Mouse (Mus musculus): Measurements from ENCODE around the gene Zscan10.
"Not testable (repeated sequence)": the region's sequence is repeated elsewhere in the genome, so short reads cannot be mapped to it uniquely, and the experiment has no call there.

Zscan10 gene

GRCm38 (mm10) chr17:23587253-23587652, 13.4 kb upstream of the Zscan10 start:
- DNase-seq (ENCODE audit: low read depth, low spot score): no peak

DNA sequence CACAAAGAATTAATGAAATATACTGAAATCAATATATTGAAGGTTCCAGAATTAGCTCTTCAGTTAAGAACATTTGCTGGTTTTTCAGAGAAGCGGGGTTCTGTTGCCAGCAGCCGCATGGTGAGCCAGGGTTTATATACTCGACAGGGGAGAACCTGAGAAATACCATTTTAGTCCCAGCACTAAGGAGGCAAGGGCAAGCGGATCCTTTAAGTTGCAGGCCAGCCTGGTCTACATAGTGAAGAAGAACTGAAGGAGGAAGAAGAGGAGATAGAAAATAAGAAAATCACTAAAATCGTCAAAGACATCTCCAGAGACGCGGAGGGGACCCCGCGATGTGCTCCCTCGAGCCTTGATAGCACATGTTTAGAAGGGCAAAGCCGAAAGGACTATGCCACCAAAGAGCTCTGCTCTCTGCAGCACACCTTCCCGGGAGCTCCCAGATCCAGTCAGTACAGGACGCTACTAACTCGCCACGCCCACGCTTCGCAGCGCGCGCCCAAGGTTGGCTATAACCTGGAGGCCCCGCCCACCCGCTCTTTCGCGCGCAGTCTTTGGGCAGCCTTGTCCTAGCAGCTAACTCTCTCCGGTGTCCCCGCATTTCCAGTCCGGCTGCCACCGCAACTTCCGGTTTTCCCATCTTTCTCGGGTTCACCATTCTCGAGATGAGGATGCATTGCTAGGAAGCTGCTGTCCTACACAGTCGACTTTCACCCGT, 8.3 kb upstream of the Zscan10 start:
- DNase-seq (ENCODE audit: low read depth, low spot score): peak; percentile 95

DNA sequence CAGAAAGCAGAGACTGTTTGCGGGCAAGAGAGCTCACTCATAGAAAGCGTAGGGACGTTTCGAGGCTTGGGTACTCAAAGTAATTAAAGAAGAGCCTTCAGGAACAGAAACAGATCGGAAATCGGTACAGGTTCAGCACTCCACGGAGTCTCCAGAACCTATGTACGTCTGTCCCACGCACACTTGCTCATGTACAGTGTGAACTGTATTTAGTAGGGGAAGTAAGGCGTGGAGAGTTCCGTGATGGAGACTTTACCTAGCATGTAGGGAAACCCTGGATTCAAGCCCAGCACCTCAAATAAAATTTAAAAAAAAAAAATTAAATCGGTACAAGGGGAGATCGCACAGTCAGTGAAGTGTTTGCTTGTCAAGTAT, 7.7 kb upstream of the Zscan10 start:
- no peak for DNase-seq (ENCODE audit: low read depth, low spot score)

- DNase-seq (ENCODE audit: low read depth, low spot score): not testable (repeated sequence)
Observed at GRCm38 (mm10) chr17:23595139-23595538, 5.5 kb upstream of the Zscan10 start.

DNA sequence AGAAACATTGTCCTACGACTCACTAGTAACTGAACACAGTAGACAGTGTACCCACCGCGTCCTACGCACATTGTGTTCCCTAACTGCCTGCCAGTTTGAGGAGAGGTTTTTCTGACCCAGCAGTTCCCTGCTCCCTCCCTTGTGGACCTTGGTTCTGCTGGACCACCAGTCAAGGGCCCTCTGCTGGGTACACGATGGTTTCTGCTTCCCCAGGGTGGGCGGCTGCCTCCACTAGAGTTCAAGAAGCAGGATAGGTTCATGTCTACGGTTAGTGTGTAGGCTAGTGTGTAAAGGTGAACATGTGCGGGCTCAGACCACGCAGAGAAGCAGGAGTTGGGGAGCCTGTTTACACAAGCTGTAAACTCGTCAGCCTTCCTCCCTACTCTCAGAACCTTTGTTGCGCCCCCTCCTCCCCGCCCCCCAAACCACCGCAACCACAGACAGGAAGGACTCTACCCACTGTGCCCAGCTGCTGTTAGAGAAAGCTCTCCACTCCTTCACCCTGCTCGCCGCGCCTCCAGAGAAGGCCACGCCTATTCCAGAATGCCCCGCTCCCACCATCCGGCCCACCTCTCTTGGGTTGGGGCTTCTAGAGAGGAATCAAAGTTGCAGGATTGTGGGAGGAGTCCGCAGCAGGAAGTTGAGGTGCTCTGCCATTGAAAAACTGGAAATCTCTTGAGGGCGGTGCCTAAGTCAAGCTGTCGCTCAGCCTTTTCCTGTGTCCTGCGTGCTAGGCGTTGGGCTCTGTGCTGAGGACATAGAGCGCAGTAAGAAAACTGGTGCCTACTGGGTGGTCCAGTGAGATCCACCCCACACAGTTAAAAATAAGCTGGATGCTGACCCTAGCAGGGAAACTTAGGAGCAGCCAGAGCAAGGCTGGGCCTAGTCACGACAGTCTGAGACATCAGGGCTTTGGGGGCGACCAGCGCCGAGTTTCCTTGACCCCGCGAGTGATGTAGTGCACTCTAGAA, 1.8 kb upstream of the Zscan10 start, which contains the start of gene Zfp13:
TSS of gene Zfp13 (minus strand) at position 906 of the 971 bp plus-strand sequence.
- no peak for DNase-seq (ENCODE audit: low read depth, low spot score)

DNA sequence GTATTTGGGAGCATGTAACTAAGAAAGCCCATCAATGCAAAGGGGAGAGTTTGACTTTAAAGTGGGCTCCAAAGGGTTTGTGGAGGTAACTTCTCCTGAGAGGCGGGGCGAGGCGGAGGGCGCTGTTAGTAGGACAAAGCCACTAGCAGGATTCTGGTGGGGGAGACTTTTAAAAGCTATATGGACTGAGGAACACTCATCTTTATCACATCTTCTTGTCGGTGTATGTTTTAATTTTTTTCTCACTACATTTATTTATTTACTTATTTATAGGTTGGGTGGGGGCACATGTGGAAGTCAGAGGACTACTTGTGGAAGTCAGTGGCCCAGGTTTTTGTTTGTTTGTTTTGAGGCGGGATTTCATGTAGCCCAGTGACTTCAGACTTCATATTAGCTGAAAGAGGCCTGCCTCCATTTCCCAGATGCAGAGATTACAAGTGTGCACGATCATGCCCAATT, 1.0 kb upstream of the Zscan10 start:
- DNase-seq (ENCODE audit: low read depth, low spot score): no peak

GRCm38 (mm10) chr17:23601836-23602585, 1.4 kb downstream of the Zscan10 start:
- DNase-seq (ENCODE audit: low read depth, low spot score): no peak

- no peak for DNase-seq (ENCODE audit: low read depth, low spot score)
Observed at GRCm38 (mm10) chr17:23603077-23603476, 2.4 kb downstream of the Zscan10 start.

- DNase-seq (ENCODE audit: low read depth, low spot score): no peak
Observed at GRCm38 (mm10) chr17:23603542-23603941, 2.9 kb downstream of the Zscan10 start.

GRCm38 (mm10) chr17:23604394-23604793, 3.7 kb downstream of the Zscan10 start:
- DNase-seq (ENCODE audit: low read depth, low spot score): no peak

DNA sequence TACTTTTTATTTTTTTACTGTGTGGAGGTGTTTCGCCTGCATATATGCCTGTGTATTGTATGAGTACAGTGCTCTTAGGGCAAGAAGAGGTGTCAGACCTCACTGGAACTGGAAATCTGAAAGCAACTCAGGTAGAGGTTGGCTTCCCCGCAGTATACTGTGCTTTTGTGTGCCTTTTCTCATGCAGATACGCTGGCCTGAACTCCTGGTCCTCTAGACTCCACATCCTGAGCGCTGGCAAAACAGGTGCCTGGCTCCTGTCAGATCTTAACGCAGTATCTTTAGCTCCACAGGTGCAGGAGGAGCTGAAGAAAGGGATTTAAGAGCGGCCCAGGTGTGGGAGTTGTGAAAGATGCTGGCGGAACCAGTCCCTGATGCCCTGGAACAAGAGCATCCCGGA, 4.6 kb downstream of the Zscan10 start:
- no peak for DNase-seq (ENCODE audit: low read depth, low spot score)

- no peak for DNase-seq (ENCODE audit: low read depth, low spot score)
Observed at GRCm38 (mm10) chr17:23609612-23610011, 9.0 kb downstream of the Zscan10 start.

GRCm38 (mm10) chr17:23610361-23610800, 9.7 kb downstream of the Zscan10 start:
- no peak for DNase-seq (ENCODE audit: low read depth, low spot score)

DNA sequence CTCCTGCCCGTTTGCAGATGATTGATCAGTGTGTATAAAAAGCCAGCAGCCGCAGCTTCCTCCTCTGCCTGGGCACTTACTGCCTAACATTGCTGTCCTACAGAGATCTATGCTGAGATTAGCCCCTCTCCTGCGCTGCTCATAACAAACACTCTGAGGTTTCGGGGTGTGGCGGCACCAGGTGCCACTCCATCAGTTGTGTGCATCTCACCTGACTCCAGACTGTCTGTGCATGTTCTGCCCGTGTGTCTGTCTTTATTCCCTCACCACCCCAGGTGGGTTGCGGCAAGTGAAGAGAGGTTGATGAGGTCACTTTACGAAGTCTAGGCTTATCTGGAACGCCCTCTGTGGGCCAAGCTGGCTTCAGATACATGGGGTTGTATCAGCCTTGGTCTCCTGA, 16.4 kb downstream of the Zscan10 start:
- DNase-seq (ENCODE audit: low read depth, low spot score): no peak

- DNase-seq (ENCODE audit: low read depth, low spot score): no peak
Observed at GRCm38 (mm10) chr17:23620351-23620750, 19.7 kb downstream of the Zscan10 start.

GRCm38 (mm10) chr17:23627813-23628212, 27.2 kb downstream of the Zscan10 start:
- no peak for DNase-seq (ENCODE audit: low read depth, low spot score)

GRCm38 (mm10) chr17:23630195-23631020, 29.8 kb downstream of the Zscan10 start:
- DNase-seq (ENCODE audit: low read depth, low spot score): peak; percentile 11

GRCm38 (mm10) chr17:23631241-23631640, 30.6 kb downstream of the Zscan10 start:
- no peak for DNase-seq (ENCODE audit: low read depth, low spot score)

DNA sequence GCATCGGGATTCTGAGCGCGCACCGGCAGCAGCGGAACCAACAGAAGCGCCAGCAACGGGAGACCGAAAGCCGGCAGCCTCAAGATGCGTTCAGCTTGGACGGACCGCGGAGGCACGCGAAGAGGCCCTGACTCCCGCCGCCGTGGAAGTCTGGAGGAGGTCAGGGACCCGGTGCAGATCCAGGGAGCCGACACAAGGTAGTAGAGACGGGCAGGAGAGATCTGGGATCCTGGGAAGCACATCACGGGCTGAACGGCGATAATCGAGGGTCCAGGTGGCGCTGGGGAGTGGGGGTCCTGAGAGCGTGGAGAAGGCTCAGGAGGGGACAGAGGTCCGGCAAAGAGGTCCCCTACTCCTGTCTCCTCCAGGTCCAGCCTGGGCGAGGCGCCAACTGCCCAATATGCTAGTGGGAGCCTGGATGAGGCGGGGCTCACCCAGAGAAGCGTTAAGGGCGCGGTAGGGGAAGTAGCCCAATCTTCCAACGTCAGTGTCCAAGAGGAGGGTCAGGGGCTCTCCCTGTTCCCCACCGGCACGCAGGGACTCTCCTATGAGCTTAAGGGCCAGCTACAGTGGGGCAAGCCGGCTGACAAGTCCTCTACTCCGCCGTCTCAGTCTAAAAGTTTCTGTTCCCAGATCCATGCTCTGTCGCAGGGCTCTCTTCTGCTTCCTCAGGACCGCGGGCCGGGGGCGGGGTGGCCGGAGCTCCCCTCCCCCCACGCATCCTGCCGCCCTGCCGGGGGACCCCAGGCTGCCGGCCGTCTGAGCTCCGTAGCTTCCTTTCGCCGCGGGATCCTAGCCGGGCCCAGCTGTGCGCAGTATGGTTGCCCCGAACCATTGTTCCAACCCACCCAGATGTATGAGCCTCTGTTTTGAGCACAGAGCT, 44.2 kb downstream of the Zscan10 start, which contains the start of gene Mmp25:
TSS of gene Mmp25 (minus strand) at position 665 of the 883 bp plus-strand sequence.
- no peak for DNase-seq (ENCODE audit: low read depth, low spot score)

DNA sequence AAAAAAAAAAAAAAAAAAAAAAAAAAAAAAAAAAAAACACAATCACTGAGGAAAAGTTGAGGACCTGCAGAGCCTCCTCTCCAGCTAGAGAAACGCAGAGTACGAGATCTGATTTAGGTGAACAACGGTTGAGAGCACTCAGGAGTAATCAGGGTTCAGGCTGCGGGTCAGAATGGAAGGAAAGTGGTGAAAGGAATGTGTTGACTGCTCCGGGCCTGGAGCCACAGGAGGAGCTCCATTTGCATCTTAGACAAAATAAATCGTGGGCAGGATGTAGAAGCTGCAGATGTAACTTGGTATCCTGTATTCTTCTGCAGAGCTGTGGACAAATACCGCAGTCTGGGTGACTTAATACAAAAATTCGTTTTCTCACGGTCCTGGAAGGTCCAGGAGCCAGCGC, 45.2 kb downstream of the Zscan10 start:
- DNase-seq (ENCODE audit: low read depth, low spot score): no peak

Data from retina, adult 2 months (tissue).